Mouse (Mus musculus) bone marrow, adult 2 months (tissue): ENCODE results near the gene Cp.

Experiments
- CTCF ChIP-seq: fragments of 200-500 bp; IDR thresholded peaks from 2 replicates; pipeline ENCODE4 v1.5.1; 2011; ENCODE audit warnings: low read length, control low read depth; ENCODE audit not compliant: control insufficient read depth, insufficient read depth
- POLR2A ChIP-seq: fragments of 200-500 bp; IDR thresholded peaks from 2 replicates; pipeline ENCODE4 v1.6.1; 2011; ENCODE audit warnings: low read depth, mild to moderate bottlenecking, control low read depth, low read length, borderline replicate concordance; ENCODE audit not compliant: control insufficient read depth

DNA sequence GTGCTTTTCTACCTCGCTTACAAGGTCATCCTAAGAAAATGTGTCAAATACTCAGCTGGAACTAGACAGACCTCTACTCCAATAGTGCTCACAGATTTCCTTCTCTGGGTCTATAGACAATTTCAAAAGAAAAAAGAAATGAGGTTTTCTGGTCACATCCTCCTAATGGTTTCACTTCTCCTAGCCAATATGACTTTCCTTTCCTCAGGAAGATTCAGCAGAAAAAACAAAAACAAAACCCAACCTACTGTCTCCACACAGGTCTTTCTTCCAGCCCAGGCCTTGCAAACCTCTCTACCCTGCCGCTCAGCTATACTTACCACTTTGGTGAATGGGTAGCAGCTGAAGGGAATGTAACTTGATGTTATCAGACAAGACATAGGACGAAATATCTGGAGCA lies 71.8 kb downstream of the Cp start:
- TF ChIP-seq POLR2A, result no peak
- no peak for TF ChIP-seq CTCF
